Mouse (Mus musculus) cerebellum, adult 11-12 months (tissue): ENCODE measurements around the gene Serpina3g.

Source experiments
- DNase-seq: peaks from one replicate; pipeline ENCODE4 v3.0.0; 2022

Gene Serpina3g

DNA sequence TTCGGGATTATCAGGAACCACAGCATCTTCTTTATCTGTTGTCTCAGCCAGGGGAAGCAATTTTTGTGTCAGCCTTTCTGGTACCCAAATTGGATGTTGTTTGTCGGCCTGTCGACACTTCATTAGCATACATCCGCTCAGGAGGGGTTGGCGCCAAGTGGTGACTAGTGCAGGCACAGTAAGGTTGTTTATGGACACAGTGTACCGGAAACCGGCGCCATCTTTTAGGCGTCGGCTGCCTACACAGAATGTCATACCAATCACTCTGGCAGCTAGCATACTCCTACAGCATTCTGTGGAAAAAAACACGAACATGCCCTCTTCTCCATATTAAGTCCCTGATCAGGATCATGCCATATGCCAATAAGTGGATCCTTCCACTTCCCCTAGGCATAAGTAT lies 47.3 kb downstream of the Serpina3g start:
- no peak for DNase-seq

DNA sequence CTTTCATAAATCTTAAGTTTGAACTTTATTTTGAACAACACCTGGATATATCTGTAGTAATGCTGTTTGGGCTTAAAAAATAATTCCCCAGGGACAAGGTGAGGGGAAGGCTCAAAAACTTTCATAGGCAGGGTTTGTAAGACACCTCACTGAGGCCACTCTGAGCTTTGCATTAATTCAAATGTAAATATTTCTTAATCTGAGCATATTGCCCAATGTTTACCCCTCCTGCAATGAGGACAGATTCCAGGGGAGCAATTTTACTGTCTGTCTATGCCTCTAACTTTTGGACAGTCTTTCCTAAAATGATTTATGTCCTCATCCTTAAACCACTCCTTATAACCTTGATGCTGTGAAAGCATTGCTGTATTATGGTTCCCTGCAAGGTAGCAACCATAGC lies 52.3 kb downstream of the Serpina3g start:
- no peak for DNase-seq

GRCm38 (mm10) chr12:104289872-104290271 lies 53.8 kb downstream of the Serpina3g start:
- DNase-seq = no peak
